Mouse (Mus musculus) cortical plate, adult 2 months (tissue): Measurements from ENCODE around the gene Gm6657. TPM values are rescaled to one million over a fixed set of nuclear protein-coding genes. Genes with fewer than 3 reads are reported as not detected.

Experiments
- H3K27ac ChIP-seq: fragments of 200-500 bp; 2 replicates; pipeline ENCODE4 v1.5.1; 2012; ENCODE audit warnings: low read length, control low read depth, inconsistent platforms; ENCODE audit not compliant: insufficient read depth
- H3K4me1 ChIP-seq: fragments of 200-500 bp; 2 replicates; pipeline ENCODE4 v1.6.1; 2011; ENCODE audit warnings: low read length; ENCODE audit not compliant: control insufficient read depth, insufficient read depth
- H3K4me3 ChIP-seq: fragments of 200-500 bp; 2 replicates; pipeline ENCODE4 v1.5.1; 2011; ENCODE audit warnings: mild to moderate bottlenecking, low read length, control low read depth; ENCODE audit not compliant: insufficient read depth
- CTCF ChIP-seq: fragments of 200-500 bp; IDR thresholded peaks from 2 replicates; pipeline ENCODE4 v1.5.1; 2011; ENCODE audit warnings: mild to moderate bottlenecking, control low read depth, low read length; ENCODE audit not compliant: insufficient read depth; ENCODE audit errors: extremely low read depth
- POLR2A ChIP-seq: fragments of 200-500 bp; IDR thresholded peaks from 2 replicates; pipeline ENCODE4 v1.6.1; 2011; ENCODE audit warnings: mild to moderate bottlenecking, low read length, control low read depth; ENCODE audit not compliant: insufficient read depth; ENCODE audit errors: extremely low read depth
- polyA plus RNA-seq: library from polyadenylated mRNA; depleted of rRNA; stranded (reverse); fragments of >200 nt; gene quantifications from 2 replicates; pipeline ENCODE4 v1.2.3, GENCODE M21; 2012

Gm6657 gene
- polyA plus RNA-seq, 1 experiment = not detected

GRCm38 (mm10) chr12:78209856-78210255, 15.8 kb downstream of the Gm6657 start:
- Histone ChIP-seq H3K4me3 (no peak overlapping the region), H3K27ac (no peak overlapping the region), H3K4me1 (no peaks in the 10 kb centered on the region)
- TF ChIP-seq POLR2A = no peak
- no peak for TF ChIP-seq CTCF

DNA sequence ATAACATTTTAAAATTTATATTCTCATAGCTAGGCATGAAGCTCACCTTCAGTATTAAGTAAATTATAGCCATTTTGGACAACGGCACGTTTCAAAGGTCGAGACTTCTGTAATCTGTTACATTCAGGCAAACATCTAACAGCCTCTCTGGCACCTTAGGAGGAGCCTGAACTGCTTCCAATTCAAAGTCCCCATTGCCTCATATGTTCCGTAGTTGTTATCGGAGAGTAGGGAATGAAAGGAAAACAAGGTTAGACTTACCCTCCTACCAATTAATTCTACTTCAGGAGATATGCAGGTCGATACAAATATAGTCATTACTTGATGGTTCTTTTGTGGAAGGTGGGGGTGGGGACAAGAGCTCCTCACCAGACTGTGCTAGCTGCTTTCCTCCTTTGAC, 21.4 kb downstream of the Gm6657 start:
- no peak for TF ChIP-seq CTCF
- no peak for TF ChIP-seq POLR2A
- Histone ChIP-seq H3K27ac (no peak overlapping the region), H3K4me1 (no peaks in the 10 kb centered on the region), H3K4me3 (no peak overlapping the region)

DNA sequence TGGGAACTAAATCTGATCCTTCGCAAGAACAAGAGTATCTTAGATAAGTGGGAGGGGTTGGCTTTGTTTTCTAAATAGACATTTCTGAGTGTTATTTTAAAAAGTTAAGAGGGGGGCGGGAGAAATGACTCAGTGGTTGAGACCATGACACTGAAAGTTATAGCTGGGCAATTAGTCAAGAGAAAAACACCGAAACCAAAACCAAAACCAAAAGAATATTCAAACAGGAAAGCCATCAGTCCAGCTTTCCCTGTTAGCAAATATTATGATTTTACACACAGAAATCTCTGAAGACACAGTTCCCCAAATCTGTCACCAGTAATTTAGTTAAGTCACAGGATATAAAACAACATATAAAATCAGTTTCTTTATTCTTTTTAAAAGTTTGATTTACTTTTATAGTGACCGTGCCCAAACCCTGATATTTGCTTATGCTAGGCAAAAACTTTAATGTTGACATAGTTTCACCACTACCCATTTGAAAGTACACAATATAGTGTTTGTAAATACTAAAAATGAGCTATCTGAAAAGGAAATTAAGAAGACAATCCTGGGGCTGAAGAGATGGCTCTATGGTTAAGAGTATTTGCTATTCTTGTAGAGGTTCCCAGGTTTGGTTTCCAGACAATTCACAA, 25.3 kb downstream of the Gm6657 start:
- Histone ChIP-seq H3K4me3 (no peak overlapping the region), H3K4me1 (no peaks in the 10 kb centered on the region), H3K27ac (no peak overlapping the region)
- TF ChIP-seq CTCF (no peak), POLR2A (no peak)

DNA sequence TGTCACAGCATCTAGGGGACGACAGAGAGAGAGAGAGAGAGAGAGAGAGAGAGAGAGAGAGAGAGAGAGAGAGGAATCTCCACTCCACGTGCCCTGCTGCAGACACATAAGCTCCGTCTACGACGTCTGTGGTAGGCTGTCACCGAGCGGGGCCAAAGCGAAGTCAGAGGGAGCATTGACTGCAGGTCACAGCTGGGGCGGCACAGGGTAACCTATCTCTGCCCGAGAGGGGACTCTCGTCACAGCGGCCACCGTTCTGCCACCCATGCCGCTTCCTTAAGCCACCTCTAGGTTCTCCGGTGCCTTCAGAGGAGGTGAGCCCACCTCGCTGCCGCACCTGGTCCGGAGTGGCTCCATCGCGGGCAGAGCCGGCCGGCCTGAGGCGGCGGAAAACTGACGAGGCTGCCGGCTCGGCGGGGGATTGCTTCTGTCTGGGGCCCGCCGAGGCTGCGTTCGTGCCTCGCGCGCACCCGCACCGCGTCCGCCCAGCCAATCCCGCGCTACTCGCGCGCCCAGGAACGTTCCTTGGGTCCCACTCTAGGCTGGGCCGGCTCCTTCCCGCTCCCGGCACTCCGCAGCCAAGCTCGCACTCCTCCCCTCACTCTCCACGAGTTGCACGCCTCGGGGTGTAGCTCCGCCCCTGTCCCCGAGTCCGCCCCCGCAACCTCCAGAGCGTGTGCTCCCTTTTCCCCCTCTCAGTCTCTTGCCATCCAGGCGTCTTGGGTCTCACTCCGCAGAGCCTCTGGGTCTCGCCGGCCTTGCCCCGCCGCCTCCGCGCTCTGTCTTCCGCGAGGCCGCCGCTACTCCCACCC, 31.9 kb downstream of the Gm6657 start, which contains the start of gene Gphn:
Gphn (plus strand) TSS at position 673 of the 812 bp plus-strand sequence.
- TF ChIP-seq CTCF (no peak), POLR2A (peak; percentile 70)
- H3K4me3 ChIP-seq = peak within 1 kb of the TSS; percentile 93
- H3K4me1 ChIP-seq = peaks cover 2% of the 10 kb centered on the region; the same call in 1 of the 2 replicates
- peak within 1 kb of the TSS; percentile 79 for H3K27ac ChIP-seq

GRCm38 (mm10) chr12:78226519-78226875, 32.5 kb downstream of the Gm6657 start:
- Histone ChIP-seq H3K27ac (peak overlapping the region; percentile 79), H3K4me1 (peaks cover 2% of the 10 kb centered on the region; the same call in 1 of the 2 replicates), H3K4me3 (peak overlapping the region; percentile 93)
- TF ChIP-seq CTCF = no peak
- peak; percentile 52; the same call in 1 of the 2 replicates for TF ChIP-seq POLR2A

GRCm38 (mm10) chr12:78227021-78227932, 33.2 kb downstream of the Gm6657 start:
- peak overlapping the region; percentile 79 for H3K27ac ChIP-seq
- TF ChIP-seq CTCF = no peak
- TF ChIP-seq POLR2A = no peak
- peak overlapping the region; percentile 93 for H3K4me3 ChIP-seq
- peaks cover 2% of the 10 kb centered on the region; the same call in 1 of the 2 replicates for H3K4me1 ChIP-seq

DNA sequence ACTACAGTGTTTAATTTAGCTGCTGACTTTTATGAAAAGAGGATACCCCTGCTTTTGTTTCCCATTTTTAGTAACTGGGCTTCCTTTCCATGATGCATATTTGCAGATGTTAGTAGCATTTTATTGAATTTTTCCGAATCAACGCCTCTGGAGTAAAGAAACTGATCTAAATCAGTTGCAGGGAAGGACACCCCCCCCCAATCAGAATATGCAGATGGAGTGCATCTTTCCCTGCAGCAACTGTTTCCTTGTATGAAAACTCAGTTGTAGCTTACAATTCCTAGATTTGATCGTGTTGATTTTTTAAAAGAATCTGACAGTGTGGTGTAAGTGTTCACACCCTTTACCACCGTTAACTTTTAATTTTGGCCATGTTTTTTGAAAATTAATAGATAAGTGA, 34.1 kb downstream of the Gm6657 start:
- TF ChIP-seq POLR2A (no peak), CTCF (no peak)
- Histone ChIP-seq H3K27ac (no peak overlapping the region), H3K4me3 (peak overlapping the region; percentile 93; the same call in 1 of the 2 replicates), H3K4me1 (peaks cover 2% of the 10 kb centered on the region; the same call in 1 of the 2 replicates)

- Histone ChIP-seq H3K4me1 (peaks cover 2% of the 10 kb centered on the region; the same call in 1 of the 2 replicates), H3K27ac (no peak overlapping the region), H3K4me3 (no peak overlapping the region)
- TF ChIP-seq CTCF (no peak), POLR2A (no peak)
These were observed 38.5 kb downstream of the Gm6657 start for GRCm38 (mm10) chr12:78232560-78232959.

DNA sequence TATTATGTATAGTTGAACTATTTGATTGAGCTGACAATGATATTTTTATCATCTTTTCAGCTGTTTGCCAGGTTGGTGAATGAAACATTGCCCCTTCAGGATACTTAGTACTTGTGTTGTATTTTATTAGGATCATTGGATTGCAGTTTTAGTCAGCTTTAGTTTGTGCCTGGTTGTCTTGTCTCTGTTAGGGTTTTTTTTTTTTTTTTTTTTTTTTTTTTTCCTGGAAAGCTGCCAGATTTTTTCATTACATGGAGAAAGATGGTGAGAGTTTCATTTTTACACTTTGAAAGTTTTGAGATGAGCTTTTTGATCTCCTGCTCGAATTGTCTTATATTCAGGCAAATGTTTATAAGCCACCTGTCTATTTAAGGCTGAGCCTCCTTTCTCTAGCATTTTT, 54.3 kb downstream of the Gm6657 start:
- no peak overlapping the region for H3K4me3 ChIP-seq
- H3K4me1 ChIP-seq = no peaks in the 10 kb centered on the region
- no peak for TF ChIP-seq POLR2A
- no peak for TF ChIP-seq CTCF
- no peak overlapping the region for H3K27ac ChIP-seq
